Mouse (Mus musculus): ENCODE results near the gene Gm10309. TPM values are rescaled to one million over a fixed set of nuclear protein-coding genes. Genes with fewer than 3 reads are reported as not detected.

Gene Gm10309
- polyA plus RNA-seq, 1 experiment from 2014 or later: 0.11 TPM

- no peak overlapping the region for H3K9ac ChIP-seq (ENCODE audit: low read depth, low read length)
- DNase-seq (ENCODE audit: low spot score) (no peak), ATAC-seq (ENCODE audit: low read depth) (no peak)
- 81% methylated on average over 11 of the region's 11 CpGs for WGBS
- H3K27me3 ChIP-seq (replicated peaks; ENCODE audit: control insufficient read depth, insufficient read depth, low read length): no peaks in the 10 kb centered on the region
- no peaks in the 10 kb centered on the region for H3K9me3 ChIP-seq (ENCODE audit: control insufficient read depth, low read length)
- no peak overlapping the region for H3K4me2 ChIP-seq (ENCODE audit: low read depth, low read length)
- no peak overlapping the region for H3K4me3 ChIP-seq (ENCODE audit: low read depth, low read length)
- H3K36me3 ChIP-seq (ENCODE audit: control insufficient read depth, insufficient read depth, low read length): no peaks in the 10 kb centered on the region
- peaks cover 8% of the 10 kb centered on the region; the same call in 1 of the 2 replicates for H3K4me1 ChIP-seq (ENCODE audit: control insufficient read depth, insufficient read depth, low read length)
- no peak overlapping the region for H3K27ac ChIP-seq (replicated peaks; ENCODE audit: low read depth, low read length)
Observed at GRCm38 (mm10) chr17:86533549-86533851, 28.5 kb upstream of the Gm10309 start.

DNA sequence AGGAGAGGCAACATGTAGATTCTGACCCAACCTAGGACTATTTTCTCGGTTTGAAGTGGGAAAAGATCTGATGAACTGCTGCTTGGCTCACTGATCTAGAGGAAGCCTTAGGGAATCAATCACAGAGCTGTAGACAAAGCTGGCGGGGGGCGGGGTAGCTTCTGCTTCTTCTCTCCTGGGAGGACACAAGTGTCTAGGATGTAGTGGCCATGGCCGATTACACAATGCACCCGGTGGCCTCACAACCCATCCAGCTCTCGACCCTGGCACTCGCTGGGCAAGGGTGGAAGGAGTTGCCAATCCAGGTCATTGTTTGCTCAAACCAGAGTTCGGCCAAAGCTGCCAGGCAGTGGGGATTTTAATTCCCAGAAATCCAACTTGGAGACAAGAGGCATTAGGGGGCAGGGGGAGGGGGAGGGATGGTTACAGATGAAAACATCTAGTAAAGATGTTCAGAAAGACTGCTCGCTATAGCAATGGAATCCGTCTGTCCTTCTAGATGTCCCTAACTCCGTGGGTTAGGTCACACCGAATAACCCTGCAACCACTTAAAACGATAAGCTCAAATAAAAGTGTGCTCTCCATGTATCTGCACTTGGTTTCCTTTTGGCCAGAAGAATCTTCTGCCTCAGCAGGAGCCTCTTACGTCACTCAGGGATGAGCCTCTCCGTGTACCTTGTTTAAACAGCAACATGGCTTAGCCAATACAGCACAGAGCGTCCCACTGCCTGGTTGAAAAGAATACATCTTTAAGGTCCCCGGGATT, 27.9 kb upstream of the Gm10309 start:
- H3K36me3 ChIP-seq (ENCODE audit: control insufficient read depth, insufficient read depth, low read length): no peaks in the 10 kb centered on the region
- H3K9me3 ChIP-seq (ENCODE audit: control insufficient read depth, low read length): no peaks in the 10 kb centered on the region
- no peaks in the 10 kb centered on the region for H3K27me3 ChIP-seq (replicated peaks; ENCODE audit: control insufficient read depth, insufficient read depth, low read length)
- WGBS: 75% methylated on average over 17 of the region's 17 CpGs
- DNase-seq (ENCODE audit: low spot score) (no peak), ATAC-seq (ENCODE audit: low read depth) (no peak)
- no peak overlapping the region for H3K9ac ChIP-seq (ENCODE audit: low read depth, low read length)
- H3K27ac ChIP-seq (replicated peaks; ENCODE audit: low read depth, low read length): no peak overlapping the region
- peaks cover 8% of the 10 kb centered on the region; the same call in 1 of the 2 replicates for H3K4me1 ChIP-seq (ENCODE audit: control insufficient read depth, insufficient read depth, low read length)
- H3K4me3 ChIP-seq (ENCODE audit: low read depth, low read length): no peak overlapping the region
- H3K4me2 ChIP-seq (ENCODE audit: low read depth, low read length): no peak overlapping the region

DNA sequence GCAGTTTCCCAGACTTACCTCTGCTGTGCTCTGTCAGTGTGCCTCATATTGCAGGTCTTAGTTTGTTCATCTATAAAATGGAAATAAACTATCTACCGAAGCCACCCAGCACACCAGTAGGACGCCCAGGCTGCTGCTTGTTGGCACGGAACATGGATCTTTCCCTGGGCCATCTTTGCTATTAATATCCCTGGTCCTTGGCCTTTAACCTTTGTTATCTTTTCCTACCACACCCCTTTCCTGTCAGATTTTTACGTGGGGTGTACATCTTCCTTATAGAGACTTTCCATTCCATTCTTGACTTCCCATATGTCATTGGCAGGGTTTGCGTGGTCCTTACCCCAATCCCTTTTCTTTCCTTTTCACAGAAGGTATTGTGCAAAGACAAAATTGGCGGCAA, 26.2 kb upstream of the Gm10309 start:
- Histone ChIP-seq H3K4me3 (ENCODE audit: low read depth, low read length) (no peak overlapping the region), H3K4me1 (ENCODE audit: control insufficient read depth, insufficient read depth, low read length) (0 out of 2 replicates have a peak, but pooled peaks cover 8% of the 10 kb centered on the region), H3K9ac (ENCODE audit: low read depth, low read length) (no peak overlapping the region), H3K36me3 (ENCODE audit: control insufficient read depth, insufficient read depth, low read length) (no peaks in the 10 kb centered on the region), H3K27ac (replicated peaks; ENCODE audit: low read depth, low read length) (no peak overlapping the region), H3K9me3 (ENCODE audit: control insufficient read depth, low read length) (no peaks in the 10 kb centered on the region), H3K4me2 (ENCODE audit: low read depth, low read length) (no peak overlapping the region), H3K27me3 (replicated peaks; ENCODE audit: control insufficient read depth, insufficient read depth, low read length) (no peaks in the 10 kb centered on the region)
- ATAC-seq (ENCODE audit: low read depth) (no peak), DNase-seq (ENCODE audit: low spot score) (no peak)
- 91% methylated on average over 6 of the region's 6 CpGs for WGBS

- 75% methylated on average over 4 of the region's 4 CpGs for WGBS
- H3K4me3 ChIP-seq (ENCODE audit: low read depth, low read length): no peak overlapping the region
- no peak for ATAC-seq (ENCODE audit: low read depth)
- H3K4me1 ChIP-seq (ENCODE audit: control insufficient read depth, insufficient read depth, low read length): 0 out of 2 replicates have a peak, but pooled peaks cover 8% of the 10 kb centered on the region
- no peak overlapping the region for H3K4me2 ChIP-seq (ENCODE audit: low read depth, low read length)
- H3K36me3 ChIP-seq (ENCODE audit: control insufficient read depth, insufficient read depth, low read length): no peaks in the 10 kb centered on the region
- no peaks in the 10 kb centered on the region for H3K27me3 ChIP-seq (replicated peaks; ENCODE audit: control insufficient read depth, insufficient read depth, low read length)
- no peak overlapping the region for H3K27ac ChIP-seq (replicated peaks; ENCODE audit: low read depth, low read length)
- no peaks in the 10 kb centered on the region for H3K9me3 ChIP-seq (ENCODE audit: control insufficient read depth, low read length)
- H3K9ac ChIP-seq (ENCODE audit: low read depth, low read length): no peak overlapping the region
- no peak for DNase-seq (ENCODE audit: low spot score)
Observed at GRCm38 (mm10) chr17:86529411-86529810, 24.4 kb upstream of the Gm10309 start.

- ATAC-seq (ENCODE audit: low read depth): no peak
- Histone ChIP-seq H3K4me2 (ENCODE audit: low read depth, low read length) (no peak overlapping the region), H3K27ac (replicated peaks; ENCODE audit: low read depth, low read length) (no peak overlapping the region), H3K9ac (ENCODE audit: low read depth, low read length) (no peak overlapping the region), H3K4me3 (ENCODE audit: low read depth, low read length) (no peak overlapping the region), H3K27me3 (replicated peaks; ENCODE audit: control insufficient read depth, insufficient read depth, low read length) (no peaks in the 10 kb centered on the region), H3K36me3 (ENCODE audit: control insufficient read depth, insufficient read depth, low read length) (no peaks in the 10 kb centered on the region), H3K9me3 (ENCODE audit: control insufficient read depth, low read length) (no peaks in the 10 kb centered on the region), H3K4me1 (ENCODE audit: control insufficient read depth, insufficient read depth, low read length) (0 out of 2 replicates have a peak, but pooled peaks cover 8% of the 10 kb centered on the region)
- WGBS: 82% methylated on average over 10 of the region's 10 CpGs
- no peak for DNase-seq (ENCODE audit: low spot score)
Observed at GRCm38 (mm10) chr17:86529003-86529402, 24.0 kb upstream of the Gm10309 start.

DNA sequence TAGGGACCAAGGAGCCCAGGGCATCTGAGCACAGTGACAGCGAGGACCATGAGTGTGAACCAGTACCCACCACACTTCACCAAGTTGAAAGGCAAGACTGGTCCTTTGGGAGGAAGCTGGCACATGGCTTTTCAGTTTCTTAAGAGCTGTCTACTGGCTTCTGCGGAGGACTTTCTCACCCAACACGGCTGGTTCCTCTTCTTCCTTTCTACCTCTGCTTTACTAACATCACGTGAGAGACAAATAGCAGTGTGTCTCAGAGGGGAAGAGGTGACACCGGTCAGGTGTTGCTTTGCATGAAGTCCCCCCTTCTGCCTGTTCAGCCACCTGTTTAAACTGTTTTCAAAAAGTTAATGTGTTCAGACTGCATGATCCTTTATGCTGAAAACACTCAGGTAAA, 22.3 kb upstream of the Gm10309 start:
- Histone ChIP-seq H3K27ac (replicated peaks; ENCODE audit: low read depth, low read length) (no peak overlapping the region), H3K9me3 (ENCODE audit: control insufficient read depth, low read length) (no peaks in the 10 kb centered on the region), H3K4me3 (ENCODE audit: low read depth, low read length) (no peak overlapping the region), H3K27me3 (replicated peaks; ENCODE audit: control insufficient read depth, insufficient read depth, low read length) (no peaks in the 10 kb centered on the region), H3K9ac (ENCODE audit: low read depth, low read length) (no peak overlapping the region), H3K4me1 (ENCODE audit: control insufficient read depth, insufficient read depth, low read length) (0 out of 2 replicates have a peak, but pooled peaks cover 4% of the 10 kb centered on the region), H3K36me3 (ENCODE audit: control insufficient read depth, insufficient read depth, low read length) (no peaks in the 10 kb centered on the region), H3K4me2 (ENCODE audit: low read depth, low read length) (no peak overlapping the region)
- 83% methylated on average over 5 of the region's 5 CpGs for WGBS
- DNase-seq (ENCODE audit: low spot score) (no peak), ATAC-seq (ENCODE audit: low read depth) (no peak)

GRCm38 (mm10) chr17:86526016-86526415, 21.0 kb upstream of the Gm10309 start:
- H3K4me3 ChIP-seq (ENCODE audit: low read depth, low read length): no peak overlapping the region
- DNase-seq (ENCODE audit: low spot score) (peak; percentile 65), ATAC-seq (ENCODE audit: low read depth) (peak; percentile 87)
- no peak overlapping the region for H3K4me2 ChIP-seq (ENCODE audit: low read depth, low read length)
- H3K9ac ChIP-seq (ENCODE audit: low read depth, low read length): no peak overlapping the region
- H3K4me1 ChIP-seq (ENCODE audit: control insufficient read depth, insufficient read depth, low read length): no peaks in the 10 kb centered on the region
- no peaks in the 10 kb centered on the region for H3K27me3 ChIP-seq (replicated peaks; ENCODE audit: control insufficient read depth, insufficient read depth, low read length)
- no peak overlapping the region for H3K27ac ChIP-seq (replicated peaks; ENCODE audit: low read depth, low read length)
- H3K36me3 ChIP-seq (ENCODE audit: control insufficient read depth, insufficient read depth, low read length): no peaks in the 10 kb centered on the region
- H3K9me3 ChIP-seq (ENCODE audit: control insufficient read depth, low read length): no peaks in the 10 kb centered on the region
- WGBS: 58% methylated on average over 7 of the region's 7 CpGs

DNA sequence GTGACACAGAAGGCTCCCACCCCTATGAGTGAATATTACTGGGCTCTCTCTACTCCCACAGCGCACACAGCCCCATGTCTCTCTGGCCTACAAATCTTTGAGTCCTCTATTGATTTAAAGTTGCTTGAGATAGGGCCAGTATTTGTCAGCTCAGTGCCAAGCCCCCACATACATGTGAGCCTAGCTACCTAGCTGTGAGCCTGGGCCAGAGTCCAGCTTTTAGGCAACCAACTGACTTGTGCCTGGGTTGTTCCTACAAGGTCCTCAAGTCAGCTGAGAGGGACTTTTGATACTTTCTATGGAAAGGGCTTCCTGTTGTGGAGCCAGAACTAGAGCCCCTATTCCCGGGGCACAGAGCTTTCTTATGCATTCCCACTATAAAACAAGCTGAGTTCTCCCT, 20.0 kb upstream of the Gm10309 start:
- ATAC-seq (ENCODE audit: low read depth): no peak
- Histone ChIP-seq H3K27ac (replicated peaks; ENCODE audit: low read depth, low read length) (no peak overlapping the region), H3K4me1 (ENCODE audit: control insufficient read depth, insufficient read depth, low read length) (no peaks in the 10 kb centered on the region), H3K9me3 (ENCODE audit: control insufficient read depth, low read length) (no peaks in the 10 kb centered on the region), H3K9ac (ENCODE audit: low read depth, low read length) (no peak overlapping the region), H3K27me3 (replicated peaks; ENCODE audit: control insufficient read depth, insufficient read depth, low read length) (no peaks in the 10 kb centered on the region), H3K4me2 (ENCODE audit: low read depth, low read length) (no peak overlapping the region), H3K36me3 (ENCODE audit: control insufficient read depth, insufficient read depth, low read length) (no peaks in the 10 kb centered on the region), H3K4me3 (ENCODE audit: low read depth, low read length) (no peak overlapping the region)
- no peak for DNase-seq (ENCODE audit: low spot score)
- 92% methylated on average over 2 of the region's 2 CpGs for WGBS

DNA sequence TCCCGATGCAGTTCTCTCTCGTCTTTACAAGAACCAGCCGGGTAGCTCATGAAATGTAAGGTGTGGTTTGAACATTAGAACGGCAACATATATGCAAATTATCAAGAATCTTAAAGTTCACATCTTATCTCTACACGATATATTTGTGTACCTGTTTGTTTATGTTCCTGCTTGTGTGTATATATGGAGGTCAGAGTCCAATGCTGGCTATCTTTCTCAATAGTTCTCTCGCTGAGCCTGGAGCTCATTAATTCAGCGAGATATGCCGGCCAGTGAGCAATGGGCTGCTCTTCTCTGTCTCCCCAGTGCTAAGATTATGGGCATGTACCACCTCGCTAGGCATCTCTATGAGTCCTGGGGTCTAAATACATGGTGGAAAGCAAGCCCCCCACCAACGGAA, 18.8 kb upstream of the Gm10309 start:
- Histone ChIP-seq H3K9ac (ENCODE audit: low read depth, low read length) (no peak overlapping the region), H3K36me3 (ENCODE audit: control insufficient read depth, insufficient read depth, low read length) (no peaks in the 10 kb centered on the region), H3K4me2 (ENCODE audit: low read depth, low read length) (no peak overlapping the region), H3K4me3 (ENCODE audit: low read depth, low read length) (no peak overlapping the region), H3K9me3 (ENCODE audit: control insufficient read depth, low read length) (no peaks in the 10 kb centered on the region), H3K4me1 (ENCODE audit: control insufficient read depth, insufficient read depth, low read length) (no peaks in the 10 kb centered on the region), H3K27me3 (replicated peaks; ENCODE audit: control insufficient read depth, insufficient read depth, low read length) (no peaks in the 10 kb centered on the region), H3K27ac (replicated peaks; ENCODE audit: low read depth, low read length) (no peak overlapping the region)
- no peak for DNase-seq (ENCODE audit: low spot score)
- 92% methylated on average over 10 of the region's 10 CpGs for WGBS
- ATAC-seq (ENCODE audit: low read depth): no peak

Data from embryonic facial prominence, embryonic 14.5 days (tissue).